Mouse (Mus musculus) lung, postnatal 0 days (tissue): ENCODE measurements around the gene Klra8.
"Not testable (repeated sequence)": the region's sequence is repeated elsewhere in the genome, so short reads cannot be mapped to it uniquely, and the experiment has no call there.

Source experiments
- CTCF ChIP-seq: IDR thresholded peaks from 2 replicates; pipeline ENCODE4 v1.5.1; 2016; ENCODE audit warnings: antibody characterized with exemption, mild to moderate bottlenecking
- EP300 ChIP-seq: IDR thresholded peaks from 2 replicates; pipeline ENCODE4 v1.6.1; 2016; ENCODE audit warnings: antibody characterized with exemption, mild to moderate bottlenecking, control low read depth

DNA sequence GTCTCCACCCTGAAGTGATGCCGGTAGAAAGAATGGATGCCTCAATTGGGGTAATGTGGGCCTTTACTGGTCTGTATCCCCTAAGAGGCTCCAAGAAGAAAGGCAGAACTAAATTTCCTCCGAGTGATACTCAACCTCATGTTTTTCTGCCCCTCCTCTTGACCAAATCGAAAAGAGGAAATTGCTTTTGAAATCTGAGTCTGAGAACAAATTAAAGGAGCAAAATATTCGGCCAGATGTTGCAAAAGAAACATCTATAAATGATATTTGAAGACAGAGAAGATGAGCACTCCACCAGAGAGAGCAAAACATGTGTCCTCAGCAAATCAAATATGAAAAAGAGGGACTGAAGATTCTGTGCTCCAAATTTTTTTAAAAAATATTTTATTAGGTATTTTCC lies at the start of gene Klra8:
- not testable (repeated sequence) for TF ChIP-seq CTCF, EP300
